Mouse (Mus musculus): ENCODE data around the gene Hectd1. TPM values are rescaled to one million over a fixed set of nuclear protein-coding genes. Genes with fewer than 3 reads are reported as not detected.

Hectd1 gene
- total RNA-seq, 1 experiment from 2014 or later = 151 TPM

Other genes starting within 250 kb of the Hectd1 start
- 0.44 TPM in 1 of 2 replicates, not detected in the other for gene Coch, start 236.2 kb downstream of the Hectd1 start, total RNA-seq (2017)
- 32.2 and 34.3 TPM in 2 replicates for gene Ap4s1, start 138.5 kb downstream of the Hectd1 start, total RNA-seq (2017)
- gene Strn3, start 137.6 kb downstream of the Hectd1 start, total RNA-seq (2017) = 89.7 and 89.9 TPM in 2 replicates
- gene Heatr5a, start 141.8 kb upstream of the Hectd1 start, total RNA-seq (2017) = 58.0 and 58.6 TPM in 2 replicates
- gene Dtd2, start 177.0 kb upstream of the Hectd1 start, total RNA-seq (2017) = 9.0 and 20.8 TPM in 2 replicates
- not detected in 2 replicates for gene Gpr33, start 198.5 kb upstream of the Hectd1 start, total RNA-seq (2017)

Measured in hematopoietic stem cell, adult 5-6 weeks (primary cell).